17 mouse cellular contexts compared by ENCODE assay signal in genomic region chr13:69585828-69586227, GRCm38 (mm10). TPM values are rescaled to one million over a fixed set of nuclear protein-coding genes. Genes with fewer than 3 reads are reported as not detected.
DNase-seq lines count a peak whose midpoint lies in the region; ATAC-seq and TF ChIP-seq lines count a peak whose summit lies in the region.
"Had no signal": no experiment of that assay in that cellular context is flagged by ENCODE, and none has a peak within 500 bp of the region (broad histone marks: within the 10 kb centered on the region; RNA-seq: fewer than 3 reads in every experiment).

No protein-coding gene starts in this region.

- peak; percentile 40 for DNase-seq in kidney, postnatal 0 days (ENCODE audit: low spot score)
- DNase-seq in kidney, adult 18-20 months, result no peak
- DNase-seq in ES-E14 (ENCODE audit: low read depth, low spot score), result peak; percentile 28
- peak; percentile 65 for DNase-seq in ZHBTc4 (ENCODE audit: low read depth, low spot score)
- DNase-seq in kidney, postnatal 36 days, result peak; percentile 50 to 68
- no peak for DNase-seq in liver
- no peak for DNase-seq in hindbrain, embryonic 11.5 days (ENCODE audit: low spot score)
- DNase-seq: cerebellum, adult 9-10 months; lung, postnatal 14 days; right cerebral cortex, postnatal 14 days; thymus, postnatal 14 days had no signal

- WGBS in kidney, postnatal 0 days, result 25% methylated on average over 6 of the region's 6 CpGs
- WGBS in hindbrain, embryonic 11.5 days, result 72% methylated on average over 6 of the region's 6 CpGs

- no peaks in the 10 kb centered on the region for H3K36me3 ChIP-seq in kidney, postnatal 0 days (ENCODE audit: insufficient read depth, low read length)
- no peaks in the 10 kb centered on the region for H3K36me3 ChIP-seq in ES-E14 (ENCODE audit: control insufficient read depth, insufficient read depth, low read length, poor library complexity, severe bottlenecking)
- no peaks in the 10 kb centered on the region for H3K36me3 ChIP-seq in hindbrain, embryonic 11.5 days (ENCODE audit: control insufficient read depth, insufficient read depth, low read length)
- H3K36me3 ChIP-seq: embryonic facial prominence, embryonic 15.5 days; heart, embryonic 13.5 days; limb, embryonic 12.5 days had no signal

- in situ Hi-C loops in ES-E14 (cut with MboI; ENCODE audit: low sequenced_read_pairs in 2 of 2, unreplicated experiment in 2 of 2), result no loop called here

- H3K9me3 ChIP-seq in kidney, postnatal 0 days (replicated peaks; ENCODE audit: low read length), result no peaks in the 10 kb centered on the region
- no peaks in the 10 kb centered on the region for H3K9me3 ChIP-seq in ES-E14 (ENCODE audit: control insufficient read depth, insufficient read depth, low read depth, low read length)
- H3K9me3 ChIP-seq in hindbrain, embryonic 11.5 days (ENCODE audit: control insufficient read depth, low read length), result no peaks in the 10 kb centered on the region
- H3K9me3 ChIP-seq: embryonic facial prominence, embryonic 15.5 days; forebrain, embryonic 13.5 days; heart, embryonic 13.5 days; limb, embryonic 12.5 days had no signal

- no peak overlapping the region for H3K4me3 ChIP-seq in kidney, postnatal 0 days (replicated peaks; ENCODE audit: low read depth, low read length)
- no peak overlapping the region for H3K4me3 ChIP-seq in ES-E14 (ENCODE audit: insufficient read depth in 1 of 2, low read depth in 1 of 2, low read length in 2 of 2, poor library complexity in 1 of 2, severe bottlenecking in 1 of 2)
- no peak overlapping the region for H3K4me3 ChIP-seq in hindbrain, embryonic 11.5 days (ENCODE audit: low read depth, low read length)
- H3K4me3 ChIP-seq: embryonic facial prominence, embryonic 15.5 days; forebrain, embryonic 13.5 days; heart, embryonic 13.5 days; layer of hippocampus, adult 2 months; limb, embryonic 12.5 days had no signal

- TF ChIP-seq CTCF in kidney, postnatal 0 days (IDR thresholded peaks at IDR 0.05; ENCODE audit: low read depth), result no peak

- ATAC-seq in kidney, postnatal 0 days (replicated peaks; ENCODE audit: low FRiP score, low read depth), result no peak
- ATAC-seq in hindbrain, embryonic 11.5 days (ENCODE audit: low FRiP score), result no peak
- ATAC-seq: forebrain, embryonic 13.5 days had no signal

- H3K27ac ChIP-seq in kidney, postnatal 0 days, result no peak overlapping the region
- no peak overlapping the region for H3K27ac ChIP-seq in ES-E14 (ENCODE audit: insufficient read depth, low read depth, low read length, poor library complexity, severe bottlenecking)
- H3K27ac ChIP-seq in hindbrain, embryonic 11.5 days (ENCODE audit: low read depth, low read length), result no peak overlapping the region
- H3K27ac ChIP-seq: embryonic facial prominence, embryonic 15.5 days; forebrain, embryonic 13.5 days; heart, embryonic 13.5 days; layer of hippocampus, adult 2 months; limb, embryonic 12.5 days; liver, embryonic 14.5 days had no signal

- H3K27me3 ChIP-seq in kidney, postnatal 0 days (ENCODE audit: insufficient read depth, low read length), result no peaks in the 10 kb centered on the region
- no peaks in the 10 kb centered on the region for H3K27me3 ChIP-seq in hindbrain, embryonic 11.5 days (ENCODE audit: control insufficient read depth, insufficient read depth, low read length)
- H3K27me3 ChIP-seq: embryonic facial prominence, embryonic 15.5 days; forebrain, embryonic 13.5 days; heart, embryonic 13.5 days; limb, embryonic 12.5 days had no signal

- H3K4me2 ChIP-seq in kidney, postnatal 0 days (ENCODE audit: low read length), result no peak overlapping the region
- H3K4me2 ChIP-seq in hindbrain, embryonic 11.5 days (replicated peaks; ENCODE audit: low read depth, low read length), result no peak overlapping the region
- H3K4me2 ChIP-seq: embryonic facial prominence, embryonic 15.5 days; forebrain, embryonic 13.5 days; heart, embryonic 13.5 days; limb, embryonic 12.5 days had no signal

- no peak overlapping the region for H3K9ac ChIP-seq in kidney, postnatal 0 days (ENCODE audit: low read depth, low read length)
- H3K9ac ChIP-seq in ES-E14 (ENCODE audit: insufficient read depth, low read depth, low read length, poor library complexity, severe bottlenecking), result no peak overlapping the region
- no peak overlapping the region for H3K9ac ChIP-seq in hindbrain, embryonic 11.5 days (ENCODE audit: low read depth, low read length)
- H3K9ac ChIP-seq: embryonic facial prominence, embryonic 15.5 days; forebrain, embryonic 13.5 days; heart, embryonic 13.5 days; limb, embryonic 12.5 days; liver, embryonic 14.5 days had no signal

- H3K4me1 ChIP-seq in kidney, postnatal 0 days (replicated peaks; ENCODE audit: insufficient read depth, low read length), result no peaks in the 10 kb centered on the region
- peaks cover 3 to 15% of the 10 kb centered on the region in 2 experiments; a peak in 2 of 4 replicates for H3K4me1 ChIP-seq in ES-E14 (ENCODE audit: control insufficient read depth in 2 of 2, insufficient read depth in 2 of 2, low read length in 2 of 2, poor library complexity in 1 of 2)
- no peaks in the 10 kb centered on the region for H3K4me1 ChIP-seq in hindbrain, embryonic 11.5 days (replicated peaks; ENCODE audit: control insufficient read depth, insufficient read depth, low read length)
- H3K4me1 ChIP-seq: embryonic facial prominence, embryonic 15.5 days; forebrain, embryonic 13.5 days; limb, embryonic 12.5 days had no signal

TF ChIP-seq in ES-E14, 5 proteins besides CTCF, POLR2A, EP300 and RAD21:
- TF ChIP-seq CHD2 (IDR thresholded peaks at IDR 0.05; ENCODE audit: low read depth, low read length), result no peak

RNA-seq across cellular contexts. Expression of gene Srd5a1, which starts 25.4 kb away (rescaled TPM):
- polyA plus RNA-seq in kidney, postnatal 0 days (2015; fragmentation: Nextera tagmentation; extraction: Ambion mirVana), result 28.7 and 31.9 TPM in 2 replicates
- total RNA-seq in ES-E14 (2012; rRNA removed), result 11.5 and 13.5 TPM in 2 replicates
- polyA plus RNA-seq in hindbrain, embryonic 11.5 days (2014; fragmentation: Nextera tagmentation; extraction: Ambion mirVana), result 21.5 TPM in 2 replicates

RNA-seq across cellular contexts. Expression of gene Tent4a, which starts 51.4 kb away (rescaled TPM):
- polyA plus RNA-seq in kidney, postnatal 0 days (2015; fragmentation: Nextera tagmentation; extraction: Ambion mirVana), result 4.7 and 5.0 TPM in 2 replicates
- total RNA-seq in ES-E14 (2012; rRNA removed), result 20.0 and 22.3 TPM in 2 replicates
- polyA plus RNA-seq in hindbrain, embryonic 11.5 days (2014; fragmentation: Nextera tagmentation; extraction: Ambion mirVana), result 8.4 and 8.8 TPM in 2 replicates

RNA-seq across cellular contexts. Expression of gene Nsun2, which starts 52.3 kb away (rescaled TPM):
- 82.0 and 86.6 TPM in 2 replicates for polyA plus RNA-seq in kidney, postnatal 0 days (2015; fragmentation: Nextera tagmentation; extraction: Ambion mirVana)
- 220 TPM in 2 replicates for total RNA-seq in ES-E14 (2012; rRNA removed)
- polyA plus RNA-seq in hindbrain, embryonic 11.5 days (2014; fragmentation: Nextera tagmentation; extraction: Ambion mirVana), result 114 and 134 TPM in 2 replicates

Comparison
In these comparisons a context has a peak if more than half of its experiments do, and no peak if none do; other contexts are left out.
1. DNase-seq: peak in kidney, postnatal 0 days (single experiment), ES-E14 (single experiment), ZHBTc4 (single experiment) and kidney, postnatal 36 days (2 of 2); none in kidney, adult 18-20 months (single experiment), liver (single experiment) and hindbrain, embryonic 11.5 days (single experiment).